Mouse (Mus musculus) bone marrow macrophage, adult 2 months (primary cell): ENCODE data around the gene Slc25a11.

ENCODE experiments used
- CTCF ChIP-seq: IDR thresholded peaks from 2 replicates; pipeline ENCODE4 v1.5.1; 2012; ENCODE audit warnings: low read depth, mild to moderate bottlenecking, low read length, moderate library complexity
- POLR2A ChIP-seq: IDR thresholded peaks from 2 replicates; pipeline ENCODE4 v1.6.1; 2012; ENCODE audit warnings: mild to moderate bottlenecking, low read depth, low read length, borderline replicate concordance

DNA sequence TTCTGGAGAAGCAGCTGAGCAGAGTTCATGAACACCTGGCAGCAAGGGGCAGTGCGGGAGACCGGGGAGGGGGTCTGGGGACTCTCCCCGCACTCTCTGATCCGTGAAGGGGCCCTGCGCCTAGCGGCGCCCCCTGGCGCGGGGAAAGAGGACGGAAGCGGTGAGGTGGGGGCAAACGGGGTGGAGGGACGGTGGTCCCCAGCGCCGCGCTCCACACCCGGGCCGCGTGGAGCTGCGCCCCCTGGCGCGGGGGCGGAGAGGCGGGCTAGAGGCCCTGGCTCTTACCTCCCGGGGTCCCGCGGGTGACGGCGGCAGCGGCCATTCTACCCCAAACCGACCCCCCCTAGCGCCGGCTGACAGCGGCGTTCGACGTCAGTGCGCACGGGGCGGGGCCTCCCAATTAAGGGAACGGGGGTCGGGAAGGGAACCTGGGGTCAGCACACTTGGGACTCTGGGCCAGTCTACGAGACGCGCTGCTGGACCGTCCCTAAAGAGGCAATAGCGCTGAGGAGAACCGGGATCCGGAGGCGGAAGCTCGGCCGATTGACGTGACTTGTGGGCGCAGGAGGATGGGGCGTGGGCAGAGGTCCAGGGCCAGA, 40.4 kb upstream of the Slc25a11 start, which contains the start of gene Camta2:
- TF ChIP-seq POLR2A, result no peak
- peak; percentile 70 for TF ChIP-seq CTCF
